Comparison of ENCODE assay signal across 16 mouse cellular contexts in genomic region chr14:118658328-118658692, GRCm38 (mm10). TPM values are rescaled to one million over a fixed set of nuclear protein-coding genes. Genes with fewer than 3 reads are reported as not detected.
DNase-seq lines count a peak whose midpoint lies in the region; ATAC-seq and TF ChIP-seq lines count a peak whose summit lies in the region.
"Had no signal": no experiment of that assay in that cellular context is flagged by ENCODE, and none has a peak within 500 bp of the region (broad histone marks: within the 10 kb centered on the region; RNA-seq: fewer than 3 reads in every experiment).

No protein-coding gene starts in this region.

- TF ChIP-seq CTCF in heart, postnatal 0 days (IDR thresholded peaks at IDR 0.05; ENCODE audit: low read depth) = no peak
- no peak for TF ChIP-seq CTCF in stomach, postnatal 0 days (IDR thresholded peaks at IDR 0.05; ENCODE audit: low read depth)

- no peak overlapping the region for H3K4me3 ChIP-seq in heart, postnatal 0 days (ENCODE audit: low read depth, low read length)
- H3K4me3 ChIP-seq in heart, embryonic 11.5 days (ENCODE audit: low read depth, low read length) = no peak overlapping the region
- no peak overlapping the region for H3K4me3 ChIP-seq in midbrain, embryonic 14.5 days (replicated peaks; ENCODE audit: low read depth, low read length)
- no peak overlapping the region for H3K4me3 ChIP-seq in midbrain, embryonic 13.5 days (replicated peaks)
- no peak overlapping the region for H3K4me3 ChIP-seq in brown adipose tissue, adult 24 weeks (ENCODE audit: insufficient read depth, low read depth, low read length)
- H3K4me3 ChIP-seq in stomach, postnatal 0 days (ENCODE audit: low read depth, low read length) = no peak overlapping the region

- peak overlapping the region; percentile 46; the same call in 1 of the 2 replicates for H3K27ac ChIP-seq in heart, postnatal 0 days (ENCODE audit: low read depth)
- H3K27ac ChIP-seq in heart, embryonic 11.5 days (ENCODE audit: low read depth, low read length) = no peak overlapping the region
- H3K27ac ChIP-seq in midbrain, embryonic 14.5 days (replicated peaks; ENCODE audit: low read depth, low read length) = no peak overlapping the region
- no peak overlapping the region for H3K27ac ChIP-seq in midbrain, embryonic 13.5 days
- H3K27ac ChIP-seq in brown adipose tissue, adult 24 weeks (replicated peaks; ENCODE audit: low read depth, low read length) = 0 out of 2 replicates have a peak overlapping the region, but pooled peaks have one; percentile 2
- H3K27ac ChIP-seq in stomach, postnatal 0 days (replicated peaks) = no peak overlapping the region
- H3K27ac ChIP-seq: liver, embryonic 14.5 days had no signal

- peak overlapping the region; percentile 10; the same call in 1 of the 2 replicates for H3K4me2 ChIP-seq in heart, postnatal 0 days (ENCODE audit: low read depth, low read length)
- no peak overlapping the region for H3K4me2 ChIP-seq in heart, embryonic 11.5 days
- H3K4me2 ChIP-seq in midbrain, embryonic 14.5 days (ENCODE audit: low read length) = no peak overlapping the region; the same call in 1 of the 2 replicates
- H3K4me2 ChIP-seq in midbrain, embryonic 13.5 days (replicated peaks) = no peak overlapping the region
- H3K4me2 ChIP-seq in stomach, postnatal 0 days (replicated peaks; ENCODE audit: low read depth) = no peak overlapping the region

- no peak for DNase-seq in heart, postnatal 0 days (ENCODE audit: low spot score)
- peak; percentile 14 for DNase-seq in midbrain, embryonic 14.5 days
- no peak for DNase-seq in stomach, postnatal 0 days (ENCODE audit: low spot score)
- DNase-seq in layer of hippocampus, adult 8-10 months (ENCODE audit: low spot score in 2 of 2) = no peak
- DNase-seq in left cerebral cortex, adult 18-20 months (ENCODE audit: low spot score in 2 of 2) = no peak
- DNase-seq: cerebellum, adult 2 months; gastrocnemius, postnatal 36 days; heart, postnatal 36 days; spleen, adult 18-20 months; thymus, postnatal 14 days had no signal

- no peak overlapping the region for H3K9ac ChIP-seq in heart, postnatal 0 days (replicated peaks; ENCODE audit: low read depth, low read length)
- H3K9ac ChIP-seq in heart, embryonic 11.5 days (ENCODE audit: low read depth, low read length) = no peak overlapping the region
- no peak overlapping the region for H3K9ac ChIP-seq in midbrain, embryonic 14.5 days (replicated peaks; ENCODE audit: low read length)
- no peak overlapping the region for H3K9ac ChIP-seq in midbrain, embryonic 13.5 days (replicated peaks)
- no peak overlapping the region for H3K9ac ChIP-seq in stomach, postnatal 0 days (ENCODE audit: low read length)
- H3K9ac ChIP-seq: liver, embryonic 14.5 days had no signal

- 72% methylated on average over 8 of the region's 8 CpGs for WGBS in heart, postnatal 0 days
- 79% methylated on average over 8 of the region's 8 CpGs for WGBS in heart, embryonic 11.5 days (ENCODE audit: insufficient replicate concordance)
- WGBS in midbrain, embryonic 14.5 days = 46% methylated on average over 8 of the region's 8 CpGs
- WGBS in midbrain, embryonic 13.5 days = 59% methylated on average over 8 of the region's 8 CpGs
- WGBS in stomach, postnatal 0 days = 60% methylated on average over 8 of the region's 8 CpGs

- no peaks in the 10 kb centered on the region for H3K4me1 ChIP-seq in heart, postnatal 0 days (ENCODE audit: control insufficient read depth, insufficient read depth)
- H3K4me1 ChIP-seq in heart, embryonic 11.5 days (ENCODE audit: control insufficient read depth, insufficient read depth, low read length) = no peaks in the 10 kb centered on the region
- H3K4me1 ChIP-seq in midbrain, embryonic 14.5 days (ENCODE audit: control insufficient read depth, insufficient read depth, low read length) = no peaks in the 10 kb centered on the region
- peaks cover 7% of the 10 kb centered on the region for H3K4me1 ChIP-seq in midbrain, embryonic 13.5 days (replicated peaks)
- H3K4me1 ChIP-seq in brown adipose tissue, adult 24 weeks (ENCODE audit: control insufficient read depth, insufficient read depth, insufficient read length, low read length) = peaks cover 23% of the 10 kb centered on the region
- no peaks in the 10 kb centered on the region for H3K4me1 ChIP-seq in stomach, postnatal 0 days (replicated peaks; ENCODE audit: control insufficient read depth, insufficient read depth)

- no peak for TF ChIP-seq EP300 in heart, postnatal 0 days (IDR thresholded peaks at IDR 0.05; ENCODE audit: low read depth)
- no peak for TF ChIP-seq EP300 in stomach, postnatal 0 days (optimal IDR thresholded peaks at IDR 0.05)

- no peak for ATAC-seq in heart, postnatal 0 days (ENCODE audit: insufficient read depth, low read depth)
- no peak for ATAC-seq in heart, embryonic 11.5 days (replicated peaks; ENCODE audit: insufficient number of reproducible peaks, low FRiP score, low TSS enrichment)
- ATAC-seq in midbrain, embryonic 14.5 days (ENCODE audit: low FRiP score, low TSS enrichment) = no peak
- no peak for ATAC-seq in midbrain, embryonic 13.5 days
- ATAC-seq in stomach, postnatal 0 days (ENCODE audit: low FRiP score, low TSS enrichment) = peak; percentile 65
- ATAC-seq: forebrain, embryonic 16.5 days; midbrain, embryonic 16.5 days had no signal

- H3K9me3 ChIP-seq in heart, postnatal 0 days (replicated peaks; ENCODE audit: control insufficient read depth, low read length) = no peaks in the 10 kb centered on the region
- no peaks in the 10 kb centered on the region for H3K9me3 ChIP-seq in heart, embryonic 11.5 days (replicated peaks; ENCODE audit: control insufficient read depth, low read length)
- H3K9me3 ChIP-seq in midbrain, embryonic 14.5 days (ENCODE audit: control insufficient read depth, low read length) = no peaks in the 10 kb centered on the region
- no peaks in the 10 kb centered on the region for H3K9me3 ChIP-seq in midbrain, embryonic 13.5 days
- no peaks in the 10 kb centered on the region for H3K9me3 ChIP-seq in stomach, postnatal 0 days (ENCODE audit: control insufficient read depth, low read length)

- 0 out of 2 replicates have a peak, but pooled peaks cover 2% of the 10 kb centered on the region for H3K27me3 ChIP-seq in heart, postnatal 0 days (ENCODE audit: control insufficient read depth, insufficient read depth, low read length)
- no peaks in the 10 kb centered on the region for H3K27me3 ChIP-seq in heart, embryonic 11.5 days (ENCODE audit: control insufficient read depth, insufficient read depth, low read length)
- H3K27me3 ChIP-seq in midbrain, embryonic 14.5 days (ENCODE audit: control insufficient read depth, insufficient read depth, low read length) = no peaks in the 10 kb centered on the region
- no peaks in the 10 kb centered on the region for H3K27me3 ChIP-seq in midbrain, embryonic 13.5 days
- H3K27me3 ChIP-seq in stomach, postnatal 0 days (ENCODE audit: control insufficient read depth, insufficient read depth, low read length) = no peaks in the 10 kb centered on the region

- no peaks in the 10 kb centered on the region for H3K36me3 ChIP-seq in heart, postnatal 0 days (replicated peaks; ENCODE audit: control insufficient read depth, insufficient read depth, low read length)
- no peaks in the 10 kb centered on the region for H3K36me3 ChIP-seq in heart, embryonic 11.5 days (ENCODE audit: control insufficient read depth, insufficient read depth, low read length)
- H3K36me3 ChIP-seq in midbrain, embryonic 14.5 days (ENCODE audit: control insufficient read depth, insufficient read depth, low read length) = no peaks in the 10 kb centered on the region
- H3K36me3 ChIP-seq in midbrain, embryonic 13.5 days = no peaks in the 10 kb centered on the region
- no peaks in the 10 kb centered on the region for H3K36me3 ChIP-seq in stomach, postnatal 0 days (ENCODE audit: control insufficient read depth, insufficient read depth, low read length)

RNA-seq across cellular contexts. Expression of gene Abcc4, which starts 47.7 kb away (rescaled TPM):
- 2.0 and 2.6 TPM in 2 replicates for total RNA-seq in heart, postnatal 0 days (2014; rRNA removed; ENCODE audit: low replicate concordance)
- polyA plus RNA-seq in heart, postnatal 0 days (2015; fragmentation: Nextera tagmentation; extraction: Ambion mirVana) = 0.82 and 0.83 TPM in 2 replicates
- polyA plus RNA-seq in heart, embryonic 11.5 days (2014; fragmentation: Nextera tagmentation; extraction: Ambion mirVana) = 1.6 and 1.7 TPM in 2 replicates
- polyA plus RNA-seq in midbrain, embryonic 14.5 days (2014; fragmentation: Nextera tagmentation; extraction: Ambion mirVana) = 1.1 and 2.1 TPM in 2 replicates
- polyA plus RNA-seq in midbrain, embryonic 13.5 days (2015; fragmentation: Nextera tagmentation; extraction: Ambion mirVana) = 1.5 and 1.6 TPM in 2 replicates
- 4.1 and 6.8 TPM in 2 replicates for polyA plus RNA-seq in brown adipose tissue, adult 24 weeks (2012; ENCODE audit: insufficient read depth, insufficient read length, missing spikeins)
- polyA plus RNA-seq in stomach, postnatal 0 days (2015; fragmentation: Nextera tagmentation; extraction: Ambion mirVana) = 1.9 and 2.6 TPM in 2 replicates
- total RNA-seq in layer of hippocampus, adult 8-10 months (2022) = 10 to 100 TPM in 3 of 4 experiments, 1 to 10 TPM in 1; 8.2 to 10.6 (median 10.1) TPM
- total RNA-seq in left cerebral cortex, adult 18-20 months (2021) = 1 to 10 TPM; 8.4 to 9.8 TPM

Comparison
In these comparisons a context has a peak if more than half of its experiments do, and no peak if none do; other contexts are left out.
1. H3K27ac ChIP-seq: peak in heart, postnatal 0 days (single experiment) and brown adipose tissue, adult 24 weeks (single experiment); none in heart, embryonic 11.5 days (single experiment), midbrain, embryonic 14.5 days (single experiment), midbrain, embryonic 13.5 days (single experiment) and stomach, postnatal 0 days (single experiment).